Mouse (Mus musculus): ENCODE data around the gene Slc44a4. TPM values are rescaled to one million over a fixed set of nuclear protein-coding genes. Genes with fewer than 3 reads are reported as not detected.
A peak's percentile ranks its signal among the peaks of the same experiment; 100 is the strongest.

The Slc44a4 gene
- polyA plus RNA-seq, 1 experiment, result 101 TPM

DNA sequence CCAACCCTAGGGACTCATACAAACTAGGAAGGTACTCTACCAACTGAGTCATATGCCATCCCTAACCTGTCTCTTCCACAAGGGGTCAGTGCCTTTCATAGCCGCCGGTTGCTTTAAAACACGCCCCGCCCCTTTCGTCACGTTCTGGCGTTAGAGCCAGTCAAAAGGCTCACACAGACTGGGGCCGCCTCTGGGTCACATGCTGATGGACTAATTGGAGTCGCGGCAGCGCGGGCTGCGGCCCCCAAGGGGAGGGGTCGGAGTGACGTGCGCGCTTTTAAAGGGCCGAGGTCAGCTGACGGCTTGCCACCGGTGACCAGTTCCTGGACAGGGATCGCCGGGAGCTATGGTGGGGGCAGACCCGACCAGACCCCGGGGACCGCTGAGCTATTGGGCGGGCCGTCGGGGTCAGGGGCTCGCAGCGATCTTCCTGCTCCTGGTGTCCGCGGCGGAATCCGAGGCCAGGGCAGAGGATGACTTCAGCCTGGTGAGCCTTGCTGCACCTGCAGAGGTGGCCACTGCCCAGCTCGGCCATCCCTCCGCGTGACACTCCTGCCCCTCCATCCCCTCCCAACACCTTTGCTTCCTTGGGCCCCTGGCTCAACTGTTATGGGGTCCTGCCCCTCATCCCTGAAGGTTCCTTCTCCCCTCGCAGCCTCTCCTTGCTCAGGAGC is 16.9 kb downstream of the Slc44a4 start, which contains the start of gene Neu1:
Gene Neu1, plus strand, starts transcription at position 193 of the 674 bp plus-strand sequence.
- peaks cover 16% of the 10 kb centered on the region for H3K4me1 ChIP-seq (ENCODE audit: control insufficient read depth, insufficient read depth, insufficient read length, low read length)
- no peaks in the 10 kb centered on the region for H3K27me3 ChIP-seq (ENCODE audit: control insufficient read depth, insufficient read depth, low read length)
- TF ChIP-seq POLR2A (IDR thresholded peaks at IDR 0.05; ENCODE audit: low read depth, low read length) (peak; percentile 84; the same call in 1 of the 2 replicates), CTCF (IDR thresholded peaks at IDR 0.05; ENCODE audit: extremely low read depth, insufficient read length, insufficient replicate concordance, low read depth, low read length) (peak; percentile 64; the same call in 1 of the 2 replicates)
- WGBS, result under 1% methylated on average over 38 of the region's 38 CpGs
- H3K4me3 ChIP-seq (ENCODE audit: low read depth, low read length), result peak within 1 kb of the TSS; percentile 81
- H3K27ac ChIP-seq (ENCODE audit: insufficient read depth, low read depth, low read length), result peak within 1 kb of the TSS; percentile 10; the same call in 1 of the 2 replicates
- H3K36me3 ChIP-seq (ENCODE audit: control insufficient read depth, insufficient read depth, low read length), result peaks cover 33% of the 10 kb centered on the region

DNA sequence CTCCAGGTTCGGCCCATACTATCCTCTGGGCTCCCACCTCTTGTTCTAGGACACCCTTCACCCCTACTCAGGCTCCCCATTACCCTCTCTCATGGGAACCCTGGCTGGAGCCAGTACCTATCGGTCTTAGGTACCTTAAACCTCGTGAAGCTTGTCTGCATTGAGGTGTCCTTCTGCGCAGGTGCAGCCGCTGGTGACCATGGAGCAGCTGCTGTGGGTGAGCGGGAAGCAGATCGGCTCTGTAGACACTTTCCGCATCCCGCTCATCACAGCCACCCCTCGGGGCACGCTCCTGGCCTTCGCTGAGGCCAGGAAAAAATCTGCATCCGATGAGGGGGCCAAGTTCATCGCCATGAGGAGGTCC is 17.5 kb downstream of the Slc44a4 start:
- Histone ChIP-seq H3K27ac (ENCODE audit: insufficient read depth, low read depth, low read length) (0 out of 2 replicates have a peak overlapping the region, but pooled peaks have one; percentile 10), H3K36me3 (ENCODE audit: control insufficient read depth, insufficient read depth, low read length) (peaks cover 33% of the 10 kb centered on the region), H3K27me3 (ENCODE audit: control insufficient read depth, insufficient read depth, low read length) (no peaks in the 10 kb centered on the region), H3K4me1 (ENCODE audit: control insufficient read depth, insufficient read depth, insufficient read length, low read length) (peaks cover 16% of the 10 kb centered on the region), H3K4me3 (ENCODE audit: low read depth, low read length) (peak overlapping the region; percentile 81)
- WGBS, result 3% methylated on average over 14 of the region's 14 CpGs
- TF ChIP-seq CTCF (IDR thresholded peaks at IDR 0.05; ENCODE audit: extremely low read depth, insufficient read length, insufficient replicate concordance, low read depth, low read length) (no peak), POLR2A (IDR thresholded peaks at IDR 0.05; ENCODE audit: low read depth, low read length) (no peak)

GRCm38 (mm10) chr17:34932287-34932686 is 18.0 kb downstream of the Slc44a4 start:
- Histone ChIP-seq H3K36me3 (ENCODE audit: control insufficient read depth, insufficient read depth, low read length) (peaks cover 33% of the 10 kb centered on the region), H3K4me1 (ENCODE audit: control insufficient read depth, insufficient read depth, insufficient read length, low read length) (peaks cover 16% of the 10 kb centered on the region), H3K27me3 (ENCODE audit: control insufficient read depth, insufficient read depth, low read length) (no peaks in the 10 kb centered on the region), H3K27ac (ENCODE audit: insufficient read depth, low read depth, low read length) (no peak overlapping the region), H3K4me3 (ENCODE audit: low read depth, low read length) (peak overlapping the region; percentile 81)
- no peak for TF ChIP-seq CTCF (IDR thresholded peaks at IDR 0.05; ENCODE audit: extremely low read depth, insufficient read length, insufficient replicate concordance, low read depth, low read length)
- TF ChIP-seq POLR2A (IDR thresholded peaks at IDR 0.05; ENCODE audit: low read depth, low read length), result no peak
- WGBS, result 48% methylated on average over 8 of the region's 8 CpGs

DNA sequence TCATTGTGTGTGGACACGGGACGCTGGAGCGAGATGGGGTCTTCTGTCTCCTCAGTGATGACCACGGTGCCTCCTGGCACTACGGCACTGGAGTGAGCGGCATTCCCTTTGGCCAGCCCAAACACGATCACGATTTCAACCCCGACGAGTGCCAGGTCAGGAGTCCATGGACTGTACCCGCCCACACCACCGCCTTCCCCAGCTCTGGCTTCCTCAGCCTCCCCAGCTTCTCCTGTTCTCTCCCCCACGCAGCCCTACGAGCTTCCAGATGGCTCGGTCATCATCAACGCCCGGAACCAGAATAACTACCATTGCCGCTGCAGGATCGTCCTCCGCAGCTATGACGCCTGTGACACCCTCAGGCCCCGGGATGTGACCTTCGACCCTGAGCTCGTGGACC is 19.8 kb downstream of the Slc44a4 start:
- peaks cover 20% of the 10 kb centered on the region for H3K36me3 ChIP-seq (ENCODE audit: control insufficient read depth, insufficient read depth, low read length)
- TF ChIP-seq POLR2A (IDR thresholded peaks at IDR 0.05; ENCODE audit: low read depth, low read length) (no peak), CTCF (IDR thresholded peaks at IDR 0.05; ENCODE audit: extremely low read depth, insufficient read length, insufficient replicate concordance, low read depth, low read length) (no peak)
- H3K27ac ChIP-seq (ENCODE audit: insufficient read depth, low read depth, low read length), result no peak overlapping the region
- WGBS, result 73% methylated on average over 24 of the region's 24 CpGs
- H3K4me1 ChIP-seq (ENCODE audit: control insufficient read depth, insufficient read depth, insufficient read length, low read length), result peaks cover 16% of the 10 kb centered on the region
- H3K27me3 ChIP-seq (ENCODE audit: control insufficient read depth, insufficient read depth, low read length), result no peaks in the 10 kb centered on the region
- peak overlapping the region; percentile 40 for H3K4me3 ChIP-seq (ENCODE audit: low read depth, low read length)

- 61% methylated on average over 8 of the region's 8 CpGs for WGBS
- Histone ChIP-seq H3K36me3 (ENCODE audit: control insufficient read depth, insufficient read depth, low read length) (peaks cover 16% of the 10 kb centered on the region), H3K4me1 (ENCODE audit: control insufficient read depth, insufficient read depth, insufficient read length, low read length) (peaks cover 16% of the 10 kb centered on the region), H3K27ac (ENCODE audit: insufficient read depth, low read depth, low read length) (no peak overlapping the region), H3K4me3 (ENCODE audit: low read depth, low read length) (no peak overlapping the region), H3K27me3 (ENCODE audit: control insufficient read depth, insufficient read depth, low read length) (no peaks in the 10 kb centered on the region)
- no peak for TF ChIP-seq CTCF (IDR thresholded peaks at IDR 0.05; ENCODE audit: extremely low read depth, insufficient read length, insufficient replicate concordance, low read depth, low read length)
- no peak for TF ChIP-seq POLR2A (IDR thresholded peaks at IDR 0.05; ENCODE audit: low read depth, low read length)
Observed at GRCm38 (mm10) chr17:34934830-34935229, 20.6 kb downstream of the Slc44a4 start.

DNA sequence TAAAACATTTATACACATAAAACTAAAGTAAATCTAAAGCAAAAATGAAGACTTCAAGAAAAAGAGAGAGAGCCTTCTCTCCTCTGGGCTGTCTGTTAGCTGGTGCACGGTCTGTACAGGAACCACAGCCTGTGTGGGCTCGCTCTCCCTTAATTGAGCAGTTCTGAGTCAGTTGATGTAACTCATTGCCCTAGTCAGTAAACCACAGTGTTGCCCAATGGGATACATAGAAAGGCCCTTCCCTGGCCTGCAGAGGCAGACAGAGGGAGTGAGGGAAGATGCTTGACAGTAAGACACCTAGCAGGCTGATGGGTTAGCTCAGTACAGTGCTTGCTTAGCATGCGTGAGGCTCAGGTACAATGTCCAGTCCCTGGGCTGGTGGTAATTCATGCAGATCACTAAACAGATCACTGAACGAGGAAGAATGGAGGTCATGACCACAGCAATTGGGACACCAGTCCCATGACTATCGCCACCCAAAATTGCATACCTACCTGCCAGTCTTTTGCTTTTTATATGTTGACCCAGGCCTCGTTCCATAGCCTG is 23.8 kb downstream of the Slc44a4 start:
- Histone ChIP-seq H3K27ac (ENCODE audit: insufficient read depth, low read depth, low read length) (no peak overlapping the region), H3K27me3 (ENCODE audit: control insufficient read depth, insufficient read depth, low read length) (no peaks in the 10 kb centered on the region), H3K36me3 (ENCODE audit: control insufficient read depth, insufficient read depth, low read length) (peaks cover 12% of the 10 kb centered on the region), H3K4me3 (ENCODE audit: low read depth, low read length) (no peak overlapping the region), H3K4me1 (ENCODE audit: control insufficient read depth, insufficient read depth, insufficient read length, low read length) (peaks cover 21% of the 10 kb centered on the region)
- WGBS, result 83% methylated on average over 6 of the region's 6 CpGs
- no peak for TF ChIP-seq POLR2A (IDR thresholded peaks at IDR 0.05; ENCODE audit: low read depth, low read length)

DNA sequence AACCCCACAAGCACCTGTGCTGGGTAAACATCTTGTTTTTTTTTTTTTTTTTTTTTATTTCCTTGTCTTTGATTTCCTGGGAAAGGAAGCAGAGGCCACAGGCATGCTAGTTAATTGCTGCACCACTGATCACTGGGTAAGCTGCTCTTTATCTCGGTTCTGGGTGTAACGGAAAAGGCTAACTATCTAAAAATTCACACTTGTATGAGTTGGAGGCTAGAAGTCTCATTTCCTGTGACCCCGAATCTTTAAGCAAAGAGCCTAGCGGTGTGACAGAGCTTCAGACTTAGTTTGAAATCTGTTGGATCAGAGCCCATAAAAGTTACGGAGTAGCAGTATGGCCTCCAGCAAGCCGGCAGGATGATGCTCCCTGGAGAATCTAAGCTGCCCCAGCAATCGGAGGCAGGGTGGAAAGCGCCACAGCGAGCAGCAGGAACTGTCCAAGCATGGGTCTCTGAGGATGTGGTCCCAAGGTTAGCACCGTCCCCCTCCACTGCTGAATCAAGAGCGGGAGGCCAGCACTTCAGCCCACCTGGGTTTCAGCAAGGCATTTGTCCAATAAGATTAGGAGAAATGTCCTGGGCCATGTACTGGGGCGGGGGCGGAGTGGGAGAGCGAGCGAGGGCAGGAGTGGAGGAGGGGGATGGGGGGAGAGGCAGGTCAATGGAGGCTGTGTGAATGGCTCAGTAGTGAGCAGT is 27.2 kb downstream of the Slc44a4 start:
- Histone ChIP-seq H3K27me3 (ENCODE audit: control insufficient read depth, insufficient read depth, low read length) (no peaks in the 10 kb centered on the region), H3K4me3 (ENCODE audit: low read depth, low read length) (peak overlapping the region; percentile 46), H3K36me3 (ENCODE audit: control insufficient read depth, insufficient read depth, low read length) (no peaks in the 10 kb centered on the region), H3K4me1 (ENCODE audit: control insufficient read depth, insufficient read depth, insufficient read length, low read length) (peaks cover 25% of the 10 kb centered on the region), H3K27ac (ENCODE audit: insufficient read depth, low read depth, low read length) (no peak overlapping the region)
- WGBS, result 24% methylated on average over 15 of the region's 15 CpGs
- TF ChIP-seq POLR2A (IDR thresholded peaks at IDR 0.05; ENCODE audit: low read depth, low read length) (no peak), CTCF (IDR thresholded peaks at IDR 0.05; ENCODE audit: extremely low read depth, insufficient read length, insufficient replicate concordance, low read depth, low read length) (no peak)
